Mouse (Mus musculus) liver, adult 2 months (tissue): ENCODE data around the gene Slc4a5. TPM values are rescaled to one million over a fixed set of nuclear protein-coding genes. Genes with fewer than 3 reads are reported as not detected.
"Not testable (repeated sequence)": the region's sequence is repeated elsewhere in the genome, so short reads cannot be mapped to it uniquely, and the experiment has no call there.

ENCODE experiments used
- DNase-seq: peaks from one replicate; pipeline ENCODE4 v3.0.0-alpha.2; 2011; ENCODE audit warnings: low read depth, low spot score; ENCODE audit errors: extremely low read depth
- H3K27ac ChIP-seq: fragments of 200-500 bp; replicated peaks from 2 replicates; pipeline ENCODE4 v1.5.1; 2012; ENCODE audit warnings: low read depth, mild to moderate bottlenecking, control low read depth, inconsistent platforms, low read length; ENCODE audit not compliant: insufficient read depth
- H3K27me3 ChIP-seq: fragments of 200-500 bp; 2 replicates; pipeline ENCODE4 v1.6.1; 2012; ENCODE audit warnings: mild to moderate bottlenecking, moderate library complexity, low read length, inconsistent platforms; ENCODE audit not compliant: control insufficient read depth, insufficient read depth
- H3K36me3 ChIP-seq: fragments of 200-500 bp; 2 replicates; pipeline ENCODE4 v1.6.1; 2012; ENCODE audit warnings: low read length, inconsistent platforms; ENCODE audit not compliant: control insufficient read depth, insufficient read depth
- H3K4me1 ChIP-seq: fragments of 200-500 bp; 2 replicates; pipeline ENCODE4 v1.6.1; 2011; ENCODE audit warnings: low read length; ENCODE audit not compliant: control insufficient read depth, insufficient read depth
- H3K4me3 ChIP-seq: fragments of 200-500 bp; 2 replicates; pipeline ENCODE4 v1.5.1; 2011; ENCODE audit warnings: low read depth, mild to moderate bottlenecking, control low read depth, low read length, moderate library complexity; ENCODE audit not compliant: insufficient read depth
- H3K79me2 ChIP-seq: fragments of 200-500 bp; 2 replicates; pipeline ENCODE4 v1.6.1; 2012; ENCODE audit warnings: inconsistent platforms, mild to moderate bottlenecking, low read length, moderate library complexity; ENCODE audit not compliant: control insufficient read depth, insufficient read depth
- H3K9ac ChIP-seq: fragments of 200-500 bp; 2 replicates; pipeline ENCODE4 v1.6.1; 2012; ENCODE audit warnings: low read depth, mild to moderate bottlenecking, control low read depth, inconsistent platforms, low read length
- CTCF ChIP-seq: fragments of 200-500 bp; IDR thresholded peaks from 2 replicates; pipeline ENCODE4 v1.5.1; 2011; ENCODE audit warnings: low read depth, low read length, control low read depth
- POLR2A ChIP-seq: fragments of 200-500 bp; IDR thresholded peaks from 2 replicates; pipeline ENCODE4 v1.6.1; 2011; ENCODE audit warnings: low read length, control low read depth; ENCODE audit not compliant: insufficient read depth; ENCODE audit errors: extremely low read depth
- WGBS: fragments of 180-500 bp; shearing (Covaris S2); methylation state at CpG from one replicate; pipeline ENCODE4 v1.1.7; 2018; 5-methylcytosine and 5-hydroxymethylcytosine counted together
- polyA plus RNA-seq: library from polyadenylated mRNA; depleted of rRNA; stranded (reverse); fragments of >200 nt; gene quantifications from 2 replicates; pipeline ENCODE4 v1.2.3, GENCODE M21; 2012
- total RNA-seq: library from RNA; depleted of rRNA; stranded (reverse); fragments of >200 nt; gene quantifications from 2 replicates; pipeline ENCODE4 v1.2.3, GENCODE M21; 2014

Gene Slc4a5
- total and polyA plus RNA-seq, 2 experiments: under 0.01 to 0.28 TPM

- DNase-seq: no peak
- H3K79me2 ChIP-seq: no peaks in the 10 kb centered on the region
- no peak overlapping the region for H3K9ac ChIP-seq
- H3K27me3 ChIP-seq: no peaks in the 10 kb centered on the region
- 75% methylated on average over 3 of the region's 3 CpGs for WGBS
- no peak overlapping the region for H3K27ac ChIP-seq
- peaks cover 47% of the 10 kb centered on the region for H3K36me3 ChIP-seq
- no peaks in the 10 kb centered on the region for H3K4me1 ChIP-seq
- TF ChIP-seq POLR2A (no peak), CTCF (no peak)
- no peak overlapping the region for H3K4me3 ChIP-seq
Observed at GRCm38 (mm10) chr6:83341387-83341786, 121.8 kb downstream of the Slc4a5 start.

- H3K9ac ChIP-seq: no peak overlapping the region
- no peaks in the 10 kb centered on the region for H3K79me2 ChIP-seq
- TF ChIP-seq CTCF: no peak
- TF ChIP-seq POLR2A: no peak
- no peaks in the 10 kb centered on the region for H3K27me3 ChIP-seq
- no peak overlapping the region for H3K27ac ChIP-seq
- no peak overlapping the region for H3K4me3 ChIP-seq
- DNase-seq: no peak
- H3K4me1 ChIP-seq: no peaks in the 10 kb centered on the region
- 91% methylated on average over 2 of the region's 2 CpGs for WGBS
- peaks cover 42% of the 10 kb centered on the region for H3K36me3 ChIP-seq
Observed at GRCm38 (mm10) chr6:83342957-83343356, 123.3 kb downstream of the Slc4a5 start.

- not testable (repeated sequence) for H3K9ac ChIP-seq, H3K27ac ChIP-seq, H3K4me3 ChIP-seq, H3K4me1 ChIP-seq, DNase-seq, H3K27me3 ChIP-seq
- peaks cover 10% of the 10 kb centered on the region for H3K79me2 ChIP-seq
- H3K36me3 ChIP-seq: peaks cover 24% of the 10 kb centered on the region
- 70% methylated on average over 8 of the region's 8 CpGs for WGBS
Observed at GRCm38 (mm10) chr6:83345285-83345684, 125.7 kb downstream of the Slc4a5 start.

GRCm38 (mm10) chr6:83347916-83348315 is 128.3 kb downstream of the Slc4a5 start:
- TF ChIP-seq CTCF: no peak
- no peak for TF ChIP-seq POLR2A
- H3K36me3 ChIP-seq: peaks cover 3% of the 10 kb centered on the region; the same call in 1 of the 2 replicates
- peak; percentile 28 for DNase-seq
- WGBS: 58% methylated on average over 3 of the region's 3 CpGs
- H3K27me3 ChIP-seq: no peaks in the 10 kb centered on the region
- H3K9ac ChIP-seq: no peak overlapping the region
- peaks cover 15% of the 10 kb centered on the region for H3K79me2 ChIP-seq
- H3K4me1 ChIP-seq: peaks cover 8% of the 10 kb centered on the region
- no peak overlapping the region for H3K27ac ChIP-seq
- no peak overlapping the region for H3K4me3 ChIP-seq

GRCm38 (mm10) chr6:83348873-83349272 is 129.2 kb downstream of the Slc4a5 start, which contains the start of gene Bola3:
Bola3 (plus strand) TSS chr6:83349147.
- peak; percentile 7 for DNase-seq
- Histone ChIP-seq H3K9ac (peak within 1 kb of the TSS; percentile 95), H3K4me3 (peak within 1 kb of the TSS; percentile 90), H3K36me3 (no peaks in the 10 kb centered on the region), H3K4me1 (peaks cover 8% of the 10 kb centered on the region), H3K79me2 (peaks cover 15% of the 10 kb centered on the region), H3K27me3 (no peaks in the 10 kb centered on the region), H3K27ac (peak within 1 kb of the TSS; percentile 53)
- TF ChIP-seq POLR2A (no peak), CTCF (no peak)
- WGBS: 35% methylated on average over 6 of the region's 6 CpGs

- peak overlapping the region; percentile 53 for H3K27ac ChIP-seq
- H3K36me3 ChIP-seq: no peaks in the 10 kb centered on the region
Observed at GRCm38 (mm10) chr6:83349274-83349958, 129.8 kb downstream of the Slc4a5 start.

More at GRCm38 (mm10) chr6:83349274-83349958, 129.8 kb downstream of the Slc4a5 start:
- Histone ChIP-seq H3K4me1 (peaks cover 10% of the 10 kb centered on the region), H3K79me2 (peaks cover 15% of the 10 kb centered on the region), H3K27me3 (no peaks in the 10 kb centered on the region), H3K9ac (peak overlapping the region; percentile 95), H3K4me3 (peak overlapping the region; percentile 90)
- TF ChIP-seq CTCF (peak; percentile 87), POLR2A (peak; percentile 71)
- peak; percentile 44 for DNase-seq
- WGBS: under 1% methylated on average over 48 of the region's 53 CpGs
